10 mouse cellular contexts compared by ENCODE assay signal in the genomic region with DNA sequence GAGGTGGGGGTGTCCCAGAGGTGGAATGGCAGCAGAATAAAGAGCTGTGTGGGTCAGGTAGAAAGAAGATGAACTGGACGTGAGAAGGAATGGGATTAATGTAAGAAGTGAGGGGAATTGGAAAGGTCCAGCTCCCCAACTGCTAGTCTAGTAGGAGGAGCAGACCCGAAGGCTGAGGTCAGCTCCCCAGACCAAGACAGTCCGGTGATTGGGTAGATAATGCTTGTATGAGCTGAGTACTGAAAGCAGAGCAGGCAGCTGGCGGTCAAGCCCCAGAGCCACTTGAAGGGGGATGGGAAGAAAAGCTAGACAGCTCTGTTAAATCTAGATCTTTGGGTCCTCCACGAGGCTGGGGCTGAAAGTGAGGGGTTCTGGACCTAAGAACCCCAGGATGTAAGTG. TPM values are rescaled to one million over a fixed set of nuclear protein-coding genes. Genes with fewer than 3 reads are reported as not detected.
DNase-seq lines count a peak whose midpoint lies in the region; ATAC-seq and TF ChIP-seq lines count a peak whose summit lies in the region.
"Had no signal": no experiment of that assay in that cellular context is flagged by ENCODE, and none has a peak within 500 bp of the region (broad histone marks: within the 10 kb centered on the region; RNA-seq: fewer than 3 reads in every experiment).

No protein-coding gene starts in this region.

- H3K4me3 ChIP-seq in gastrocnemius, adult 2 months, result peak overlapping the region; percentile 73
- peak overlapping the region; percentile 77 for H3K4me3 ChIP-seq in forebrain, embryonic 13.5 days
- H3K4me3 ChIP-seq in midbrain, embryonic 10.5 days, result peak overlapping the region; percentile 81
- H3K4me3 ChIP-seq in thymus, adult 2 months (ENCODE audit: control insufficient read depth, insufficient read depth, low read length), result no peak overlapping the region

- H3K27ac ChIP-seq in gastrocnemius, adult 2 months, result 0 out of 2 replicates have a peak overlapping the region, but pooled peaks have one; percentile 48
- peak overlapping the region; percentile 93; the same call in 1 of the 2 replicates for H3K27ac ChIP-seq in forebrain, embryonic 13.5 days
- peak overlapping the region; percentile 96 for H3K27ac ChIP-seq in midbrain, embryonic 10.5 days (replicated peaks)
- H3K27ac ChIP-seq in thymus, adult 2 months (ENCODE audit: control insufficient read depth, insufficient read depth, low read length), result no peak overlapping the region

- peak overlapping the region; percentile 75 for H3K4me2 ChIP-seq in forebrain, embryonic 13.5 days

- H3K9ac ChIP-seq in forebrain, embryonic 13.5 days, result peak overlapping the region; percentile 85

- ATAC-seq in forebrain, embryonic 13.5 days, result no peak

- no peaks in the 10 kb centered on the region for H3K9me3 ChIP-seq in forebrain, embryonic 13.5 days (replicated peaks)
- no peaks in the 10 kb centered on the region for H3K9me3 ChIP-seq in midbrain, embryonic 10.5 days (replicated peaks)

- no peak for TF ChIP-seq CTCF in gastrocnemius, adult 2 months (IDR thresholded peaks at IDR 0.05)
- TF ChIP-seq CTCF in thymus, adult 2 months (IDR thresholded peaks at IDR 0.05; ENCODE audit: borderline replicate concordance, control insufficient read depth, extremely low read depth, insufficient read depth, low read length, poor library complexity), result no peak

- peaks cover 28% of the 10 kb centered on the region for H3K4me1 ChIP-seq in forebrain, embryonic 13.5 days
- H3K4me1 ChIP-seq in midbrain, embryonic 10.5 days, result peaks cover 43% of the 10 kb centered on the region
- no peaks in the 10 kb centered on the region for H3K4me1 ChIP-seq in thymus, adult 2 months (replicated peaks; ENCODE audit: control insufficient read depth, insufficient read depth, low read length)

- TF ChIP-seq POLR2A in thymus, adult 2 months (IDR thresholded peaks at IDR 0.05; ENCODE audit: control insufficient read depth, extremely low read depth, insufficient read depth, low read length, poor library complexity), result no peak

- under 1% methylated on average over 5 of the region's 5 CpGs for WGBS in forebrain, embryonic 13.5 days
- 6% methylated on average over 5 of the region's 5 CpGs for WGBS in midbrain, embryonic 10.5 days
- WGBS in thymus, adult 2 months, result 26% methylated on average over 5 of the region's 5 CpGs

- peaks cover 8% of the 10 kb centered on the region for H3K36me3 ChIP-seq in forebrain, embryonic 13.5 days (ENCODE audit: poor library complexity, severe bottlenecking)
- peaks cover 19% of the 10 kb centered on the region for H3K36me3 ChIP-seq in midbrain, embryonic 10.5 days
- no peaks in the 10 kb centered on the region for H3K36me3 ChIP-seq in thymus, adult 2 months (ENCODE audit: control insufficient read depth, insufficient read depth, low read length)

- 0 out of 2 replicates have a peak, but pooled peaks cover 9% of the 10 kb centered on the region for H3K27me3 ChIP-seq in forebrain, embryonic 13.5 days
- H3K27me3 ChIP-seq in midbrain, embryonic 10.5 days (ENCODE audit: low read depth, poor library complexity, severe bottlenecking), result peaks cover 18% of the 10 kb centered on the region
- H3K27me3 ChIP-seq in thymus, adult 2 months (ENCODE audit: control insufficient read depth, insufficient read depth, low read length), result no peaks in the 10 kb centered on the region

- no peak for DNase-seq in gastrocnemius, adult 2 months
- DNase-seq in gastrocnemius, postnatal 25 days, result no peak
- DNase-seq in R1 (ENCODE audit: low read depth, low spot score), result peak; percentile 39
- no peak for DNase-seq in midbrain, embryonic 10.5 days (ENCODE audit: low spot score)
- no peak for DNase-seq in layer of hippocampus, adult 9-11 months
- no peak for DNase-seq in Muller cell, postnatal 12 days (ENCODE audit: inconsistent ontology term)
- no peak for DNase-seq in thymus, adult 2 months
- DNase-seq: thymus, adult 18-20 months had no signal

- intact Hi-C loops in gastrocnemius, adult 2 months (cut with DNase I), result loop anchor here (5.0 to 10.0 kb wide), 3 partner anchors 44 to 284 kb away; partner anchors contain the start of genes Ndufa3 and Oscar

RNA-seq across cellular contexts. Expression of gene Cacng7, which starts 0.8 kb away (rescaled TPM):
- 10 to 100 TPM in 1 of 2 experiments, 1 to 10 TPM in 1; 8.4 to 16.2 TPM for total RNA-seq in gastrocnemius, adult 2 months (2021)
- 1 to 10 TPM; 6.7 to 7.7 TPM for total RNA-seq in gastrocnemius, postnatal 25 days (2021)
- 4.6 TPM in 2 replicates for polyA plus RNA-seq in forebrain, embryonic 13.5 days (2015; fragmentation: Nextera tagmentation; extraction: Ambion mirVana)
- polyA plus RNA-seq in midbrain, embryonic 10.5 days (2016; fragmentation: Nextera tagmentation; extraction: Ambion mirVana), result 1.7 and 2.7 TPM in 2 replicates
- polyA plus RNA-seq in thymus, adult 2 months (2012; rRNA removed), result 2.6 and 2.7 TPM in 2 replicates

RNA-seq across cellular contexts. Expression of gene Prkcg, which starts 44.6 kb away (rescaled TPM):
- total RNA-seq in gastrocnemius, adult 2 months (2021), result under 1 TPM; 0.78 to 0.84 TPM
- total RNA-seq in gastrocnemius, postnatal 25 days (2021), result 1 to 10 TPM; 1.3 TPM
- polyA plus RNA-seq in forebrain, embryonic 13.5 days (2015; fragmentation: Nextera tagmentation; extraction: Ambion mirVana), result 0.62 and 0.77 TPM in 2 replicates
- polyA plus RNA-seq in midbrain, embryonic 10.5 days (2016; fragmentation: Nextera tagmentation; extraction: Ambion mirVana), result 0.71 and 1.2 TPM in 2 replicates
- polyA plus RNA-seq in thymus, adult 2 months (2012; rRNA removed), result 0.86 and 0.94 TPM in 2 replicates

RNA-seq across cellular contexts. Expression of gene Myadm, which starts 44.7 kb away (rescaled TPM):
- 10 to 100 TPM; 17.8 to 37.2 TPM for total RNA-seq in gastrocnemius, adult 2 months (2021)
- 10 to 100 TPM; 31.7 to 45.4 TPM for total RNA-seq in gastrocnemius, postnatal 25 days (2021)
- 14.6 and 16.3 TPM in 2 replicates for polyA plus RNA-seq in forebrain, embryonic 13.5 days (2015; fragmentation: Nextera tagmentation; extraction: Ambion mirVana)
- 29.6 and 35.1 TPM in 2 replicates for polyA plus RNA-seq in midbrain, embryonic 10.5 days (2016; fragmentation: Nextera tagmentation; extraction: Ambion mirVana)
- 62.1 and 86.4 TPM in 2 replicates for polyA plus RNA-seq in thymus, adult 2 months (2012; rRNA removed)

RNA-seq across cellular contexts. Expression of gene Cacng8, which starts 56.9 kb away (rescaled TPM):
- not detected for total RNA-seq in gastrocnemius, adult 2 months (2021)
- total RNA-seq in gastrocnemius, postnatal 25 days (2021), result not detected
- 10.0 and 12.6 TPM in 2 replicates for polyA plus RNA-seq in forebrain, embryonic 13.5 days (2015; fragmentation: Nextera tagmentation; extraction: Ambion mirVana)
- 5.1 and 8.3 TPM in 2 replicates for polyA plus RNA-seq in midbrain, embryonic 10.5 days (2016; fragmentation: Nextera tagmentation; extraction: Ambion mirVana)
- 0.82 and 0.88 TPM in 2 replicates for polyA plus RNA-seq in thymus, adult 2 months (2012; rRNA removed)
- total RNA-seq: liver, adult 2 months had no signal
- polyA plus RNA-seq: liver, adult 2 months had no signal
